Mouse (Mus musculus) hindbrain, embryonic 13.5 days (tissue): ENCODE measurements at regions not wholly inside any gene's neighbourhood (a gene's known extent, or its start where the extent isn't known, plus 50 kb on each side); places are given as distances from the start of the nearest gene placed in this dataset.
A peak's percentile ranks its signal among the peaks of the same experiment; 100 is the strongest.

ENCODE experiments used
- ATAC-seq: fragments of 200-750 bp; cut with Nextera tagmentation; 2 replicates; pipeline ENCODE4 v1.8.0; 2017; ENCODE audit warnings: moderate TSS enrichment; ENCODE audit not compliant: low FRiP score
- H3K27ac ChIP-seq: fragments of 300-500 bp; sonication (generic); 2 replicates; pipeline ENCODE4 v1.5.1; 2015; ENCODE audit warnings: inconsistent platforms, mild to moderate bottlenecking, moderate library complexity
- H3K27me3 ChIP-seq: fragments of 300-500 bp; sonication (generic); 2 replicates; pipeline ENCODE4 v1.6.1; 2015; ENCODE audit warnings: mild to moderate bottlenecking, inconsistent platforms
- H3K36me3 ChIP-seq: fragments of 300-500 bp; sonication (generic); 2 replicates; pipeline ENCODE4 v1.6.1; 2015; ENCODE audit warnings: mild to moderate bottlenecking, inconsistent platforms
- H3K4me1 ChIP-seq: fragments of 300-500 bp; sonication (generic); replicated peaks from 2 replicates; pipeline ENCODE4 v1.6.1; 2015; ENCODE audit warnings: inconsistent platforms
- H3K4me2 ChIP-seq: fragments of 300-500 bp; sonication (generic); 2 replicates; pipeline ENCODE4 v1.6.1; 2015; ENCODE audit warnings: inconsistent platforms, mild to moderate bottlenecking, moderate library complexity
- H3K4me3 ChIP-seq: fragments of 300-500 bp; sonication (generic); 2 replicates; pipeline ENCODE4 v1.5.1; 2015; ENCODE audit warnings: mild to moderate bottlenecking, inconsistent platforms
- H3K9ac ChIP-seq: fragments of 300-500 bp; sonication (generic); 2 replicates; pipeline ENCODE4 v1.6.1; 2015; ENCODE audit warnings: mild to moderate bottlenecking, inconsistent platforms
- H3K9me3 ChIP-seq: fragments of 300-500 bp; sonication (generic); 2 replicates; pipeline ENCODE4 v1.6.1; 2016; ENCODE audit warnings: inconsistent platforms
- WGBS: fragments of 180-500 bp; shearing (Covaris S2); methylation state at CpG from one replicate; pipeline ENCODE4 v1.1.7; 2015; 5-methylcytosine and 5-hydroxymethylcytosine counted together

DNA sequence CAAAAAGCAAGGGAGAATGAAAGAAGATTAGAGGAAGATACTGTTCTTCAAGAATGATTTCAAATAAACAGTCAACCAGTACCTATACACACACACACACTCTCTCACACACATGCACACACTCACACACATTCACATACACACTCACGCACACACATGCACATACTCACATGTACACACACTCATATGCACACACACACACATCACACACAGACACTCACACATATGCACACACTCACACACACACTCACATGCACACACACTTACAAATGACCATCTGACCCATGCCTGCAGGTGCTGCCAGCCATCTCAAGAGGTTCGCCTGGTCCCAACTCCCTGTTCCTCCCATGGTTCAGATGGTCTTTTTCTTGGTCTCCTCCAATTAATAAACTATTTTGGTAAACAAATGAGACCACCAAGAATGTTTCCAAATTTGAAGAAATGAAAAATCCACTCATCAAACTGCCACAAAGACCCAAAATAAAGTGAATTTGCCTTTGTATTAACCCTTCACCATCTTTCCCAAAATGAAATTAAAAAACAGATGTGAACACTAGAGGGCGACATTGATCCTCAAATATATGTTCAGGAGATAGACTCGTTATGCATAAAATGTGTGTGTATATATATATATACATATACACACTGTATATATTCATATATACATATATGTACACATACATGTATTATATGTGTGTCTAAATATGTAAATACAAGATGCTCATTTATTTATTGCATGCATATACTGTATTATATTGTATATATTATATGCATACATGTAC, 150.3 kb upstream of the Ank start:
- Histone ChIP-seq H3K9me3 (no peaks in the 10 kb centered on the region), H3K36me3 (no peaks in the 10 kb centered on the region), H3K27ac (no peak overlapping the region), H3K4me3 (no peak overlapping the region), H3K27me3 (no peaks in the 10 kb centered on the region), H3K4me1 (no peaks in the 10 kb centered on the region), H3K4me2 (no peak overlapping the region), H3K9ac (no peak overlapping the region)
- 52% methylated on average over 4 of the region's 4 CpGs for whole genome bisulfite sequencing
- ATAC-seq: peak; percentile 59; the same call in 1 of the 2 replicates

DNA sequence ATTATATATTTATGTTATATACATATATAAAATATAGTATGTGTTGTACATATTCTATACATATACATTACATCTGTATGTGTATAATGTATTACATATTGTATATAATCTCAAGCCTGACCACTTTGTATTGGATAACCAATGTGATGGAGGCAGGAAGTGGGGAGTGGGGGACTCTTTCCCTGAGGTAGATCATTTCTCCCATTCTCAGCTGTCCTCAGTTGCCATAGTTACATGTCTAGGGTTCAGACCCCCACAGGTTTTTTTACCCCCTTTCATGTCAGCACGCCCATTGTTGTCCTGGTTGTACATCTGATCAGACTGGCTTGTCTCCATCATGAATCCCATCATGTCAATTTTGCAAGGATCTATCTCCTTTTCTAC, 149.7 kb upstream of the Ank start:
- no peak overlapping the region for H3K9ac ChIP-seq
- no peaks in the 10 kb centered on the region for H3K36me3 ChIP-seq
- H3K4me1 ChIP-seq: no peaks in the 10 kb centered on the region
- H3K27ac ChIP-seq: no peak overlapping the region
- 74% methylated on average over 1 of the region's 1 CpGs for WGBS
- no peaks in the 10 kb centered on the region for H3K27me3 ChIP-seq
- H3K4me3 ChIP-seq: no peak overlapping the region
- H3K4me2 ChIP-seq: no peak overlapping the region
- H3K9me3 ChIP-seq: no peaks in the 10 kb centered on the region
- ATAC-seq: 0 out of 2 replicates have a peak, but pooled peaks have one; percentile 21

DNA sequence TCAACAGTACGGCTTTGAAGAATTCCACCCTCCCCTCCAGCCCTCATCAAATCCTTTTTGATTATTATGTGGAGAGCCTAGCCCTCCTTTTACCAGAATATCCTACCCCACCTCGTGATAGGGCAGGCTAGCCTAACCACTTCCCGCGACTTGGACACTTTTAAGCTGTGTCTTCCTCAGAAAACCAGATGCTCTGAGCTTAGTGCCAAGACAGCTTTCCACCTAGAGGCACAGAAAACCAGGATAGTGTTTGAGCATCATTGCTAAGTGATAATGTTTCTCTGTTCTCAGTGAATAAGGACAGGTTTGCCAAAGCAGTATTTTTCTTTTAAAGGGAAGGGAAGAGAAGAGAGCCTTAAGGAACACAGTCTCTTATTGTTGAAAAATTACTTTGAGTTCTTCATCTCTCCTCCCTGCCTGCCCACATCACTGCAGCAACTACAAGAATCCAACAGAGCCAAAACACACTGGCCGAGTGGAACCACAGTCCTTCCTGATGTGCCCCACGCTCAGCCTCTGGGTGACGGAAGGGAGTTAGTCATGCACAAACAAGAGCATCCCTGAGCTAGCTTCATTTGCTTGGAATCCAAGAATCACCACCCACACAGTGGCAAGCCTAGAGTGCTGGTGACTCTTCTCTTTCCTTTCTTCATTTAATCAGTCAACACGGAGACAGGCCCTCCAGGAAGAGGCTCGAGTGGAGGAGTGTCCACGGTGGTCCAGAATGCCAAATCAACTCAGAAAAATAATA, 144.4 kb upstream of the Ank start:
- no peak overlapping the region for H3K27ac ChIP-seq
- H3K36me3 ChIP-seq: no peaks in the 10 kb centered on the region
- H3K27me3 ChIP-seq: no peaks in the 10 kb centered on the region
- ATAC-seq: no peak
- no peaks in the 10 kb centered on the region for H3K9me3 ChIP-seq
- WGBS: 82% methylated on average over 10 of the region's 10 CpGs
- peaks cover 7% of the 10 kb centered on the region for H3K4me1 ChIP-seq
- H3K4me2 ChIP-seq: no peak overlapping the region
- no peak overlapping the region for H3K9ac ChIP-seq
- H3K4me3 ChIP-seq: no peak overlapping the region

DNA sequence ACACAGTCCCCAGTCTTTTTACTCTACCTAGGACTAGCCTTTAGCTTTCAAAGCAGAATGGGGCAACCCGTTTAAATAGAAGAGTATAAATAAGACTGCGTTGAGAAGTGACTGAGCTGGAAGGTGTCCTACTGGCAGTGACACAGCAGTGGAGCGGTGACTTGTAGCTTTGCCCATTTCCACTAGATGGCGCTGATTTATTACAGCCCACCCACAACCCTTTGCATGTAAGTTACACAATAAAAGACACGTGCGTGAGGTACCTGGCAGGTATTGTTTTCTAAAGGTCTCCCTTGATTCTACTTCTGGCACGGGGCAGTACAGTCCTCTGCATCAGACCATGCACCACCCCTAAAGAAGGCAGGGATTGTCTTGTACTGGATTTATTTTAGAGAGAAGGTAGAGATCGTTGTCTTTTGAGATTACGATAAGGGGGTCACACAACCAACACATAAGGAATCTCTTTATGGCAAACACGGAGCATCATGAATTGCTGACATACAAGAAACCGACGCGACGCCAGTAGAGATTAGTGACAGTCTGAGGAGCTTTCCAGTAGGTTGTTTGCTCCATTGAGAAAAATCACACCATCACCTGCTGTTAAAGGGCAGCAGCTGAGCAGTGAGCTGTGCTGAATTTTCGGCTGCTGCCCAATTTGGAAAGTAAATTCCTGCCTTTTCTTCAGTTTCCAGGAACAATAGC, 140.5 kb upstream of the Ank start:
- Histone ChIP-seq H3K4me2 (no peak overlapping the region; the same call in 1 of the 2 replicates), H3K4me3 (no peak overlapping the region), H3K27me3 (no peaks in the 10 kb centered on the region), H3K27ac (no peak overlapping the region), H3K36me3 (no peaks in the 10 kb centered on the region), H3K9me3 (no peaks in the 10 kb centered on the region), H3K9ac (no peak overlapping the region), H3K4me1 (peaks cover 7% of the 10 kb centered on the region)
- peak; percentile 81 for ATAC-seq
- WGBS: 28% methylated on average over 15 of the region's 15 CpGs

DNA sequence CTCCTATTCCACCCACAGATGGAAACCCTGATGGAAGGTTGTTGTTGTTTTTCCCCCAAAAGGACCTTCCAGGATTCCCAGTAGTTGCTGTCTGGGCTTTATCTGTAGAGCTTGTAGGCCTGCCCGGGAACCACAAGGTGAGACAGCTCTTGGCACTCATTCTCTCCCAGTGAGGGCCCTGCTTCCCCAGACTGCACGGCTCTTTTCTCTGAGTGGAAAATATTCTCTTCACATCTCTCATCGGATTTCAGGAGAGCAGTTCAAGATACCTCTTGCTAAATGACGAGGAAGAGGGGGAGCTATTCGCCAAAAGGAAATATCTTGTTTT, 140.0 kb upstream of the Ank start:
- H3K27me3 ChIP-seq: no peaks in the 10 kb centered on the region

DNA sequence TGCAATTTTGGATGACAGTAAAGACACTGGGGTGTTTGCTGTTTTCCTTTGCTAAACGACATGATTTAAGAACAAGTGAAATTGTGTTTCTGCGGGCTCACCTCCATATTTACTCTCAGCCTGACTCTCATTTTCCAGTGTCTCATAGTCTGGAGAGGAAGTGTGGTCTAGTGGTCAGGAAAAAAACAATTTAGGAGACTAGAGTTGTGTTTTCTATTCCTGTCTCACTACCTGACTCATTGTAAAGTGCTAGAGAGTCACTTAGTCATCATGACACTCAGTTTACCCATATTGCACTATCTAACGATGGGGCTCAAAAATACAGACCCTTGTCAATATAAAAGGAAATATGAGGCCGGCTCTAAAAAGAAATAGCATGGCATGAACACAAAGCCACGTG, 138.7 kb upstream of the Ank start:
- Histone ChIP-seq H3K4me3 (no peak overlapping the region), H3K36me3 (no peaks in the 10 kb centered on the region), H3K27ac (no peak overlapping the region), H3K4me1 (peaks cover 7% of the 10 kb centered on the region), H3K4me2 (no peak overlapping the region), H3K9me3 (no peaks in the 10 kb centered on the region), H3K27me3 (no peaks in the 10 kb centered on the region), H3K9ac (no peak overlapping the region)
- no peak for ATAC-seq
- 91% methylated on average over 5 of the region's 5 CpGs for WGBS

More for the DNA sequence above, 140.0 kb upstream of the Ank start:
- H3K9me3 ChIP-seq: no peaks in the 10 kb centered on the region
- H3K4me1 ChIP-seq: peaks cover 7% of the 10 kb centered on the region
- H3K4me3 ChIP-seq: no peak overlapping the region
- H3K4me2 ChIP-seq: no peak overlapping the region
- 72% methylated on average over 5 of the region's 5 CpGs for WGBS
- H3K9ac ChIP-seq: no peak overlapping the region
- no peak overlapping the region for H3K27ac ChIP-seq
- H3K36me3 ChIP-seq: no peaks in the 10 kb centered on the region
- no peak for ATAC-seq

DNA sequence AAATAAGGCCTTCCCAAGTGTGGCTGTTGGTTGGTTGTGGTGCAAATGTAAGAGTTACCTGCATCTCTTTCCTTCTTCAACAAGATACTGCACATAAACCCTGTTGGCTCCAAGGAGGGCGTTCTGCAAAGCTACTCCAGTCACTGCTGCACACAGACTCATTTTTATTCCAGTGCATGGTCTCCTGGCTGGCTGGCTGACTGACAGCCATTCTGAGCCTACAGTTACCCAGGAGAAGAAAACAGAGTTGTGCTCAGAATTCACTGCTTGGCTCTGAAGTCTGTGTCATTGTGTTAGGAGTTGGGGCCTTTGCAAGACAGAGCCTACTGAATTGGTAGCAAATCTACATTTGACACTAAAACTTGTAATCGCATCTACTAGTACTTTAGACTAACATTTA, 138.0 kb upstream of the Ank start:
- ATAC-seq: no peak
- H3K27me3 ChIP-seq: no peaks in the 10 kb centered on the region
- peaks cover 7% of the 10 kb centered on the region for H3K4me1 ChIP-seq
- H3K9me3 ChIP-seq: no peaks in the 10 kb centered on the region
- WGBS: 73% methylated on average over 2 of the region's 2 CpGs
- H3K4me3 ChIP-seq: no peak overlapping the region
- no peaks in the 10 kb centered on the region for H3K36me3 ChIP-seq
- no peak overlapping the region for H3K9ac ChIP-seq
- no peak overlapping the region for H3K4me2 ChIP-seq
- H3K27ac ChIP-seq: no peak overlapping the region

DNA sequence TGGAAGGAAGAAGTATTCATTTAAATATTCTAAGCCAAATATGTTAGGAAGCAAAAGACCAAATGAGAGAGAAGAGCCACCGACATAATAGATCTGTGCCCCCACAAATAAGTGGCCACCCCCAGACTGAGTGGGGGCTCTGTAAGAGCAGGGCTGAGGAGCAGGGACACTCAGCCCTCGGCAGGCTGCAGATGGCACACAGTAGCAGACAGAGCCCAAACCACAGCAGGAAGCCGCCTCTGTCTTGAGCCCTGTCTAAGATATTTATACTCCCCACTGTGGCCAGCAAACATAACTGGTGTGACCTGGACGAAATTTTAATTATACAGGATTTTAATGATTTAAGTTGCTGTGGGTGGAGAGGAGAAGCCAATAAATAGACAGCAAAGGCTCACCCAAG, 126.4 kb upstream of the Ank start:
- WGBS: 64% methylated on average over 4 of the region's 4 CpGs
- Histone ChIP-seq H3K9me3 (no peaks in the 10 kb centered on the region; the same call in 1 of the 2 replicates), H3K4me1 (no peaks in the 10 kb centered on the region), H3K27ac (no peak overlapping the region), H3K36me3 (no peaks in the 10 kb centered on the region), H3K4me2 (no peak overlapping the region), H3K4me3 (no peak overlapping the region), H3K9ac (no peak overlapping the region), H3K27me3 (no peaks in the 10 kb centered on the region)
- no peak for ATAC-seq

DNA sequence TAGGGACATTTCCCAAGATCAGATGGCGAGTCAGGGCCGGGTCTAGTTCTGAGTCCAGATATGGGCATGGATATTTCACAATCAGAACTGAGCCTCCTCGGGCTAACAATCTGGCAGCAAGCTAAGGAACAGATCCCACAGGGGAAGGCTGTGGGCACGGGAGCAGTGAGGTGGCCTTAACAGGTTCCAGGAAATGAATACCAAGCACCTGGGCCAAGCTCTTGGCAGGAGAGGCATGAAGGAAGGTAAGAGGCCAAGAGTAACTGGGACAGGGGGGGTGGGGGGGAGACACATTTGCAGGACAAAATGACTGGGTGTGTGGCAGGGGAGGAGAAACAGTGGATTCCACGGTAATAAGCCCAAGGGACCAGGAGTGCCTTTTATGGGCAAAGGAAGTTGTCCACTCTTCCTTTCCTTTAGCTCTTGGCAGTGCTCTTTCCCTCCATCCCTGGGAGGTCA, 124.9 kb upstream of the Ank start:
- no peak for ATAC-seq
- H3K27ac ChIP-seq: no peak overlapping the region

DNA sequence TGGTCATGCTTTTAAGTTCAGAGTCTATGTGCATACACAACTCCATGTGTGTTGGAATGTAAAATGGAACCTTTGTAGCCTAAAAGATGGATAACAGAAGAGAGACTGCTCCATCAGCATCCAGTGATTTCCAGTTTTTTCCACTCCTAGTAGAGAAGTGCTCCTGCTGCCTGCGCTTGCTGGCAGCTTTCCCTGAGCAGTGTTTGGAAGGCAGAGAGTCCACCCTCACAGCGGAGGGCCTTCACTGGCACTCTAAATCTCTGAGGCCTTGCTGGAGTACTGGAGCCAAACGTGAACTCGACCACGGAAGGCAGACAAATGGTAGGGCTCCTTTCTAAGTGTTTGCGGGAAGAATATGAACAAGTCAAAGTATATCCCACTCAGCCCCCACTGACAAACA, 108.0 kb upstream of the Ank start:
- H3K4me3 ChIP-seq: no peak overlapping the region
- no peak overlapping the region for H3K9ac ChIP-seq
- no peak overlapping the region for H3K4me2 ChIP-seq
- H3K27me3 ChIP-seq: no peaks in the 10 kb centered on the region
- H3K9me3 ChIP-seq: no peaks in the 10 kb centered on the region
- 73% methylated on average over 6 of the region's 6 CpGs for WGBS
- H3K27ac ChIP-seq: no peak overlapping the region
- ATAC-seq: no peak
- no peaks in the 10 kb centered on the region for H3K4me1 ChIP-seq
- H3K36me3 ChIP-seq: no peaks in the 10 kb centered on the region

More for the DNA sequence above, 124.9 kb upstream of the Ank start:
- H3K36me3 ChIP-seq: no peaks in the 10 kb centered on the region
- no peaks in the 10 kb centered on the region for H3K4me1 ChIP-seq
- no peak overlapping the region for H3K4me3 ChIP-seq
- H3K27me3 ChIP-seq: no peaks in the 10 kb centered on the region
- H3K4me2 ChIP-seq: no peak overlapping the region
- 89% methylated on average over 5 of the region's 5 CpGs for WGBS
- no peak overlapping the region for H3K9ac ChIP-seq
- H3K9me3 ChIP-seq: no peaks in the 10 kb centered on the region; the same call in 1 of the 2 replicates

DNA sequence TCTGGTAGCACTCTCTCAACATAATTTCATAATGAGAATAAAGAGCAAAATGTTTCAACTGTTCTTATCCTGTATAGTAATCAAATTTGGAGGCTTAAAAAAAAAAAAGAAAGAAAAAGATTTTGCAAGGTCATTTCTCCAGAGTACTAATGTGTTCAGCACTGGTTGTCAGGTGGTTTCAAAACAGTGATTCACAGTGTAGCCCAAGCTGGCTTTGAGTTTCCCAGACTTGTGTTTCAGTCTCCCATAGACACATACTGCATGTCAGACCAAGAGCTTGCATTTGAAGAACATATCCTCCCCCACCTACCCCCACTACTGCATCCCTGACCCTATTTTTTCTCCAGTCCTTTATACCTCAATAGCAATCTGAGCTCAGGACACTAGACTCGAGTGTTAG, 107.2 kb upstream of the Ank start:
- Histone ChIP-seq H3K36me3 (no peaks in the 10 kb centered on the region), H3K27ac (no peak overlapping the region), H3K4me3 (no peak overlapping the region), H3K9me3 (no peaks in the 10 kb centered on the region), H3K27me3 (no peaks in the 10 kb centered on the region), H3K9ac (no peak overlapping the region), H3K4me1 (no peaks in the 10 kb centered on the region), H3K4me2 (no peak overlapping the region)
- WGBS: 88% methylated on average over 1 of the region's 1 CpGs
- ATAC-seq: no peak

DNA sequence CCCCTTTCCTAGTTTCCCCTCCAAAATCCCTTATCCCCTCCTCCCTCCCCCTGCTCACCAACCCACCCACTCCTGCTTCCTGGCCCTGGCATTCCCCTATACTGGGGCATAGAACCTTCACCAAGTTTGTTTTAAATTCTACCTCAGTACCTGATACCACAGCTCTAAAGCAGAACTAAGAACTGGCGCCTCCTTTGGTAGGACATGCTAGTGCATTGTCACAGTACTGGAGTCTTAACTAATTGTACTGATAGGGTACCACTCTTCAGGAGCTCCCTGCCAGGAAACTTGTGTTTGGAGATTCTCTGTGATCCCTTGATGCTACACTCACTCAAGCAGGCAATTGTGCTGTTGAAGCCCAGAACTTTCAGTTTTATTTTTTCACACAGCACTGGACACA, 92.0 kb upstream of the Ank start:
- ATAC-seq: no peak
- 65% methylated on average over 1 of the region's 1 CpGs for WGBS
- H3K9ac ChIP-seq: no peak overlapping the region

More for the DNA sequence above, 92.0 kb upstream of the Ank start:
- no peaks in the 10 kb centered on the region for H3K36me3 ChIP-seq
- no peak overlapping the region for H3K27ac ChIP-seq
- H3K4me2 ChIP-seq: no peak overlapping the region
- H3K9me3 ChIP-seq: no peaks in the 10 kb centered on the region
- no peaks in the 10 kb centered on the region for H3K4me1 ChIP-seq
- H3K4me3 ChIP-seq: no peak overlapping the region
- no peaks in the 10 kb centered on the region for H3K27me3 ChIP-seq
